Comparison of ENCODE assay signal across 8 mouse cellular contexts in the genomic region with DNA sequence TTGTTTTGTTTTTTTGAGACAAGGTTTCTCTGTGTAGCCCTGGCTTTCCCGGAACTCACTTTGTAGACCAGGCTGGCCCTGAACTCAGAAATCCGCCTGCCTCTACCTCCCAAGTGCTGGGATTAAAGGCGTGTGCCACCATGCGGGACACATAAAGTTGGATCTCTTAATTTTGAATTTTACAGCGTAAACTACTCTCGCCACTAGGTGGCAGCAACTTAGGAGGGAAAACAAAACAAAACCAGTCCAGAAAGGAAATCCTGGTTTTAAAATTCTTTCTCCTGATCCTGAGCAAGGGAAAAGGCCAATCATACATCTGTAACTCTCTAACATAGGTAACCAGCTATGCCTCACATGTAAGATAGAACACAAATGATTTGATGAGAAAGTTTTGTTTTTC. TPM values are rescaled to one million over a fixed set of nuclear protein-coding genes. Genes with fewer than 3 reads are reported as not detected.
DNase-seq lines count a peak whose midpoint lies in the region; ATAC-seq and TF ChIP-seq lines count a peak whose summit lies in the region.

No protein-coding gene starts in this region.

- intact Hi-C loops in gastrocnemius, adult 2 months (cut with DNase I), result loop anchor here (2.0 kb wide), 1 partner anchor 459 kb away; no protein-coding TSS in a partner anchor

- no peak overlapping the region for H3K4me3 ChIP-seq in gastrocnemius, adult 2 months
- no peak overlapping the region for H3K4me3 ChIP-seq in heart, embryonic 13.5 days

- TF ChIP-seq CTCF in gastrocnemius, adult 2 months (IDR thresholded peaks at IDR 0.05), result peak; percentile 76

- H3K9me3 ChIP-seq in heart, embryonic 13.5 days, result no peaks in the 10 kb centered on the region

- no peak overlapping the region for H3K27ac ChIP-seq in gastrocnemius, adult 2 months
- no peak overlapping the region for H3K27ac ChIP-seq in heart, embryonic 13.5 days (replicated peaks)

- no peaks in the 10 kb centered on the region for H3K36me3 ChIP-seq in heart, embryonic 13.5 days

- 15% methylated on average over 6 of the region's 6 CpGs for WGBS in heart, embryonic 13.5 days

- no peak overlapping the region for H3K4me2 ChIP-seq in heart, embryonic 13.5 days

- ATAC-seq in heart, embryonic 13.5 days (ENCODE audit: extremely low read depth, insufficient number of reproducible peaks, low FRiP score, low TSS enrichment), result no peak

- H3K9ac ChIP-seq in heart, embryonic 13.5 days, result 0 out of 2 replicates have a peak overlapping the region, but pooled peaks have one; percentile 7

- 0 out of 2 replicates have a peak, but pooled peaks cover 4% of the 10 kb centered on the region for H3K4me1 ChIP-seq in heart, embryonic 13.5 days

- H3K27me3 ChIP-seq in heart, embryonic 13.5 days (replicated peaks), result no peaks in the 10 kb centered on the region

- DNase-seq in gastrocnemius, adult 2 months, result peak; percentile 32
- DNase-seq in gastrocnemius, postnatal 25 days, result no peak
- peak; percentile 33 for DNase-seq in ovary, postnatal 14 days (ENCODE audit: low spot score)
- DNase-seq in ovary, postnatal 36 days (ENCODE audit: low spot score), result no peak
- DNase-seq in adrenal gland, postnatal 36 days, result peak; percentile 9 to 52
- peak; percentile 71 for DNase-seq in lung, postnatal 10 days
- DNase-seq in thymus, postnatal 25 days, result peak; percentile 18

RNA-seq across cellular contexts. Expression of gene Commd2, which starts 12.2 kb away (rescaled TPM):
- total RNA-seq in gastrocnemius, adult 2 months (2021), result 10 to 100 TPM; 10.4 to 12.1 TPM
- 10 to 100 TPM; 11.1 to 11.3 TPM for total RNA-seq in gastrocnemius, postnatal 25 days (2021)
- total RNA-seq in adrenal gland, postnatal 36 days (2021), result 10 to 100 TPM; 26.9 to 33.3 TPM
- 43.8 and 50.9 TPM in 2 replicates for polyA plus RNA-seq in heart, embryonic 13.5 days (2015; fragmentation: Nextera tagmentation; extraction: Ambion mirVana)

RNA-seq across cellular contexts. Expression of gene Ankub1, which starts 28.9 kb away (rescaled TPM):
- not detected for total RNA-seq in gastrocnemius, adult 2 months (2021)
- total RNA-seq in gastrocnemius, postnatal 25 days (2021), result not detected
- not detected for total RNA-seq in adrenal gland, postnatal 36 days (2021)
- polyA plus RNA-seq in heart, embryonic 13.5 days (2015; fragmentation: Nextera tagmentation; extraction: Ambion mirVana), result not detected in 2 replicates

Comparison
In these comparisons a context has a peak if more than half of its experiments do, and no peak if none do; other contexts are left out.
1. DNase-seq: peak in gastrocnemius, adult 2 months (single experiment), ovary, postnatal 14 days (single experiment), adrenal gland, postnatal 36 days (2 of 2), lung, postnatal 10 days (single experiment) and thymus, postnatal 25 days (single experiment); none in gastrocnemius, postnatal 25 days (single experiment) and ovary, postnatal 36 days (single experiment).